Mouse (Mus musculus) bone marrow macrophage, adult 2 months (primary cell): ENCODE measurements around the gene Gm2174.

Experiments
- CTCF ChIP-seq: IDR thresholded peaks from 2 replicates; pipeline ENCODE4 v1.5.1; 2012; ENCODE audit warnings: low read depth, mild to moderate bottlenecking, low read length, moderate library complexity
- POLR2A ChIP-seq: IDR thresholded peaks from 2 replicates; pipeline ENCODE4 v1.6.1; 2012; ENCODE audit warnings: mild to moderate bottlenecking, low read depth, low read length, borderline replicate concordance

- TF ChIP-seq POLR2A (no peak), CTCF (no peak)
Observed at GRCm38 (mm10) chrX:56416277-56416676, 31.5 kb upstream of the Gm2174 start.
